Mouse (Mus musculus) left cerebral cortex, adult 8-10 months (tissue): ENCODE results near the gene Rasl11a. TPM values are rescaled to one million over a fixed set of nuclear protein-coding genes. Genes with fewer than 3 reads are reported as not detected.

Experiments
- DNase-seq, 2 experiments: peaks; one replicate each; pipeline ENCODE4 v3.0.0; 2022; ENCODE audit warnings: low spot score in 2 of 2
- total RNA-seq, 4 experiments: library from RNA; stranded (reverse); gene quantifications; 2 replicates each; pipeline ENCODE4 v1.2.4; 2022

The Rasl11a gene
- total RNA-seq, result 1 to 10 TPM; 3.2 to 5.9 (median 4.9) TPM

DNA sequence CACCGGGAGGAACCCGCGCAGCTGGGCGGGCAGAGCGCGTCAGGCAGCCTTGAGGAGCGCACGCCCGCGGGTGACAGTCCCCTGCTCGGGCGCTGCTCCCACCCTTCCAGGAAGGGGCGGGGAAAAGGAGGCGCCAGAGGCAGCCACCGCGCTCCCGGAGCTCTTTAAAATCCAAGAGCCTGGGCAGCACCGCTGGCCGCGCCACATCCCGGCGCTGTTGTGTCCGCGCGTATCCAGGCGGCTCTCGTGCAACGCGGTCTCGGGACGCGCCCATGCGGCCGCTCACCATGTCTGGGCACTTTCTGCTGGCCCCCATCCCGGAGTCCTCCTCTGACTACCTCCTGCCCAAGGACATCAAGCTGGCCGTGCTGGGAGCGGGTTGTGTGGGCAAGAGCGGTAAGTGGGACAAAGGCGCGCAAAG is at the start of gene Rasl11a:
TSS of gene Rasl11a (plus strand) at position 127 of the 421 bp plus-strand sequence.
- DNase-seq, result peak; percentile 61 to 65

DNA sequence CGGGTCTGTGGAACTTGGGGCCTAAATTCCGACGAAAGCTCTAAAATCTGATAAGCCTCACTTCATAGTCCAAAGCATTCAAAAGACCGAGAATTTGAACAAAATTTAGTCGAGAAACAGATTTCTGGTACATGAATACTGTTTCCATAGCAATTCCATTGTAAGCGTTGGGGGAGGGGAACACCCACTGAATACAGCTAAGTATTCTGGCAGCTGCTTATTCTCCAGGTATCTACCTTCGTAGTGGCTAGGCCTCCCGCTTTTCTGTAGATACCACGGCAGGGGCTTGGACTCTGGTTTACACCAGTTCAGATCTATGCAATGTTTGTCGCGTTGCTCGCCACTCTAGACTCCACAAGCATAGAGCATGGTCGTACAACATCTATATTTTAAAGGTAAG is 49.1 kb upstream of the Rasl11a start:
- DNase-seq, result peak in 1 of 2 experiments; percentile 30

DNA sequence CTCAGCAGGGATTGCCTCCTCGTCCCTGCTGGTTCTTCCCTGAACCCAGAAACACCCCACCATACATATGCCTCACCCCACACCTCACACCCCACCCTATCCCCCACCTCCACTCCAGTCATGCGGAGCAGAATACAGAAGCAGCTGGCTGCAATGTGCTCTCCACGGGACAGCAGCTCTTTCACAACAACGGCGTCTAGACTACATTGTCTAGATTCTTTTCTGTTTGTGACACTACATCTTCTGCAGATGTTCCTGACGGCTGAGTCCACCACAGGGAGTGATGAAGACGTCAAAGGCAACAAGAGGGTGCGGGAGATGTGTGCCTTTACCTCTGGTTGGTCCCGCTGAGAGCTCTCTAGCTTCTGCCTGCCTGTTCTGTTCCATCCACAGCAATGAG is 46.8 kb upstream of the Rasl11a start:
- no peak for DNase-seq

- no peak for DNase-seq
These were observed 38.9 kb upstream of the Rasl11a start for GRCm38 (mm10) chr5:146806004-146806430.

DNA sequence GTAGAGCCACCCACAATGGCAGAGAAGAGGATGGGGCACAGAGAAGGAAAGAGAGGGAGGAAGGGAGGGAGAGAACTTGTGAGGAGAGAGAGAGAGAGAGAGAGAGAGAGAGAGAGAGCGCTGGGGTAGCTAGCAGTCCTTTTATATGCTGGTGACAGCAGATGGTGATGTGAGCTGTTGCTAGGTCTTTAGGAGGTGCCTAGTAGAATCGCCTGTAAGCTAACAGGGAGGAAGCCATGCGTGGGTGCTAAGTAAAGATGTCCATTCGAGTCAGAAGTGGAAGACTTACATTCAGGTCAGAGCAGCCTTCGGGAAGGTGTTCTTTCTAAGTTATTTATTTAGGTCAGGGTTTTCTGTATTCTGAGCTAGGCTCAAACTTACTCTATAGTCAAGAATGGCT is 34.9 kb upstream of the Rasl11a start:
- DNase-seq, result peak in 1 of 2 experiments; percentile 28

DNA sequence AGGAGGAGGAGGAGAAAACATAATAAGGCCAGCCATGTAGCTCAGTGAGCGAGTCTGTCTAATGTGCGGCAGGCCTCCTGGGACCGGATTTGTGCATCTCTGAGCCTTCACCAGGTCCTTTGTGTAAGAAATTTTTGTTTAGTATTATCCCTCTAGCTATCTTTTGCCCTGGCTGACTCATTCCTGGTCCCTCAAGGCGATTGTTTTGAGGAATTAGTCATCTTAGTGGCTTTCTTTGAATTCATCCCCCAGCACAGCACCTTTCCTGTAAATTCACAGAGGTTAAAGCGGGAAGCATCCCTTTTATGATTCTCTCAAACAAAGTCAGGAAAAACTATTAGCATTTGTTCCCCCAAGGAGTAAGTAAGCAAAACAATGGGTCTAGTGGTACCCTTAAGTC is 32.0 kb upstream of the Rasl11a start:
- no peak for DNase-seq

- DNase-seq, result no peak
These were observed 31.4 kb upstream of the Rasl11a start for GRCm38 (mm10) chr5:146813421-146813820.

DNA sequence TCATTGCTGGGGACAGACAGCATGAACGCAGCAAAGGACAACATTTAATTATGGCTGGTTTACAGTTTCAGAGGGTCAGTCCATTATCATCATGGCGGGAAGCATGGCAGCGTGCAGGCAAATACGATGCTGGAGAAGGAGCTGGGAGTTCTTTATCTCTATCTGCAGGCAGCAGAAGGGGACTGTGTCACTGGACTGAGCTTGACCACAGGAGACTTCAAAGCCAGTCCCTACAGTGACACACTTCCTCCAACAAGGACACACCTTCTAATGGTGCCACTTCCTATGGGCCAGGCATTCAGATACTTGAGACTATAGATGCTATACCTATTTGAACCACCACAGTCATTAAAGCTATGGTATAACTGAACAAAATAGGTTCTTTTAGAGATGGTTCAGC is 29.5 kb upstream of the Rasl11a start:
- DNase-seq, result no peak

- peak in 1 of 2 experiments; percentile 41 for DNase-seq
These were observed 27.3 kb upstream of the Rasl11a start for GRCm38 (mm10) chr5:146817583-146817982.

DNA sequence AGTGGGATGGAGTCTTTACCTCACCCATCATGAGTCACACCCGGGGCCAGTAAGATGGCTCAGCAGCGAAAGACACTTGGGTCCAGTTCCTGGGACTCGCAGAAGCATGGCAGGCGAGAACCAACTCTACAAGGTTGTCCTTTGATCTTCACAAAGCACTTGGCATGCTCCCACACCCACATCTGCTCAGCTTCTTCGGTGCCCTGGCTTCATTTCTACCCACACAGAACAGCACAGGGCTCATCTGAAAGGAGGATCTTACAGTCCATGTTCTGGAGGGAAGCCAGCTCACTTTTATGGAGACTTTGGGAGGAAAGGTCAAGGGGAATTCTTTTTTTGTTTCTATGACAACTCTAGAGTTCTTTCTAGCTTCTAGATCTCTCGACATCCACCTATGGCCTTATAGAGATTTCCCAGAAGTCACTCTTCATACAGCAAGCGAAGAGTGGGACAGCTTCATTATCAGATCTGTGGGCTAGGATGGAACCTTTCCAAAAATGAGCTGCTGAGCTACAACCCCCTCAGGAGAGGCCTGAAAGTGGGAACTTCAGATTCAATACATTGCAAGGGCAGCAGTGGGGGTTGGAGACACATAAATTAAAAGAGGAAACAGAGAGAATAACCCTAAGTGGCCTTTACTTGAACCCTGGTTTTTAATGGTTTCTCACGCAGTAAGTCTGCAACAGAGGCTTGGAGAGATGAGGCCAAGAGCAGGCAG is 25.8 kb upstream of the Rasl11a start:
- no peak for DNase-seq

DNA sequence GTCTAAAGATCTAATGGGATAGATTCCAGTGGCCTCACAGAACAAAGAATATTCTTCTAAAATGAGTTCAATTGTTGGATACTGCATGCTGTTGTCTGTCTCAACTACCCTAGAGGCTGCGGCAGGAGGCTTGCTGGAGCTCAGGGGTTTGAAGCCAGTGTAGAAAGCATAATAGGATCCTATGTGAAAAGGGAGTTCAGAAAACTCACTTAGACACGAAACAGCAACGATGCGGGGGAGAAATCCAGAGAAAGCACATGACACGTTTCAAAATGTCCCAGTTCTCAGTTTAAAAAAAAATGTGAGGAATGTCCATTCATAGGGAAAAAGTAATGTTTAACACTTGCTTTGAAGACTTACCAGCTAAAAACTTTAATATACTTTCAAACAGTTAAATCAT is 21.9 kb upstream of the Rasl11a start:
- no peak for DNase-seq

- DNase-seq, result no peak
These were observed 15.3 kb upstream of the Rasl11a start for GRCm38 (mm10) chr5:146829528-146829927.

DNA sequence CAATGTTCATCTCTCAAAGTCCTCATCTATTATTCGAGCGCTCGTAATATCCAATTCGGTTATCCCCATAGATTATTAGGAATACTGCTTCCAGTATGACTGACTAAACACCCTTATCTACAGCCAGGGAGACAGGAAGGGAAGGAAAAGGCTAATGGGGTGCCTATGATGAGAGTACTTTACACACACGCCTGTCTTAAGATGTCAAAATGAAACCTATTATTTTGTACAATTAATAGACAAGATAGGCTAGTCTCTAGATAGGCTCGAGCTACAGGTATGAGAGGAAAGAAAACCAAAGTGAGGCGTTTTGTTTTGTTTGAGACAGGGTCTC is 12.5 kb upstream of the Rasl11a start:
- no peak for DNase-seq

DNA sequence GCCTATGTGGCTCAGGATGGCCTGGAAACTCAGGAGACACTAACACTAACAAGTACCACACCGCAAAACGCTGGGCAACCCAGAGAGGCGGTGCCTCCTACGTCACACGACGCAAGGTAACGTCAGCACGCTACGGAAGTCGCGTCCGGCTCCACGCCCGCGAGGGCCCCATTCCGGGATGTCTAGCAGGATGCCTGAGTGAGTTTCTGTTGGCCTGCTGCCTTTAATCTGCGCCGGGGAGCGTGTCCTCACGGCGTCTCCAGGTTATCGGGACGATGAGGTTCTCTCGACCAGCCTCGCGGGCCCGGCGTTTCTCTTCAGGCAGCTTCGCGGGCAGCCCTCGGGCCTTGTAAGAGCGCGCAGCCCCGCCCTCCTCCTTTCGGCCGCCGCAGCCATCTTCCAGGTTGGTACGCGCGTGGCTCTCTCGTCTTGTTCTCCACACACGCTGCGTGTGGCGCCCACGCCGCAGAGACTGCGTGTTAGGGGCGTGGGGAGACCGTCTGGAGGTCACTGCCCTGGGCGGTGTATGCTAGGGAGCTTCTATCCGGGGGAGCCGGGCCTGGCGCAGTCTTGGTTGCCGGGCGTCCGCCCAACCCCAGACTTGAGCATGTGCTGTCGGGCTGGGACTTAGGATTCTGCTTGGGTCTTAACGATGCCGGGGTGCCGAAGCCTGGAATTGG is 12.0 kb upstream of the Rasl11a start, which contains the start of gene Rpl21:
TSS of gene Rpl21 (plus strand) at position 122 of the 680 bp plus-strand sequence.
- DNase-seq, result peak; percentile 92 to 95

- DNase-seq, result no peak
These were observed 11.1 kb upstream of the Rasl11a start for GRCm38 (mm10) chr5:146833673-146834201.

- DNase-seq, result no peak
These were observed 9.9 kb upstream of the Rasl11a start for GRCm38 (mm10) chr5:146834959-146835358.

- DNase-seq, result no peak
These were observed 6.7 kb upstream of the Rasl11a start for GRCm38 (mm10) chr5:146837967-146838720.

DNA sequence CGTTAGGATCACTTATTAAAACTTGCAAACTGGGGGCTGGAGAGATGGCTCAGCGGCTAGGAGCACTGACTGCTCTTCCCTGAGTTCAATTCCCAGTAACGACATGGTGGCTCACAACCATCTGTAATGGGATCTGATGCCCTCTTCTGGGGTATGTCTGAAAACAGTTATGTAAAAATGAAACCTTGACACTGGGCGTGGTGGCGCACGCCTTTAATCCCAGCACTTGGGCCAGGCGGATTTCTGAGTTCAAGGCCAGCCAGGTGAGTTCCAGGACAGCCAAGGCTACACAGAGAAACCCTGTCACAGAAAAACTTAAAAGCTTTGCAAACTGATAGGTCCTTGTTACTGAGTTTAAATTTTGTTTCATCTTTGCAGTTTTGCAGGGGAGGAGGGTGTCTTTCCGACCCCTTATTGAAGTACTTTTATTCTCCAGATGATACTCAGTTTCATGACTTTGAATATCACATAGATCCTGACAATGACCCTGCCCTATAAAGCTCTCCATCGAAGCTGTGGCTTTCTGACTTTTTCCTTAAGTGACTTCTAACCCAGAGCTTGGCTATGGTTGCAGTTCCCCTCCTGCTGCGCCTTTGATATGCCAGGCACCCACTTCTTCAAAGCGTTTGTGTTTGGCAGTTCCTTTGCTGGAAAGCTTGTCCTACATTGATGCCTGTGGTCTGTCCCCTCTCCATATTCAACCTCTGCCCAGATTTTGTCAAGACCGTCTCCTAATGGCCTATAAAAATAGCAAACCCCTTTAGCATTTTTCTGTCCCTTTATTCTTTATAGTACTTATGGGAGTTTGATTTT is 5.8 kb upstream of the Rasl11a start:
- no peak for DNase-seq

DNA sequence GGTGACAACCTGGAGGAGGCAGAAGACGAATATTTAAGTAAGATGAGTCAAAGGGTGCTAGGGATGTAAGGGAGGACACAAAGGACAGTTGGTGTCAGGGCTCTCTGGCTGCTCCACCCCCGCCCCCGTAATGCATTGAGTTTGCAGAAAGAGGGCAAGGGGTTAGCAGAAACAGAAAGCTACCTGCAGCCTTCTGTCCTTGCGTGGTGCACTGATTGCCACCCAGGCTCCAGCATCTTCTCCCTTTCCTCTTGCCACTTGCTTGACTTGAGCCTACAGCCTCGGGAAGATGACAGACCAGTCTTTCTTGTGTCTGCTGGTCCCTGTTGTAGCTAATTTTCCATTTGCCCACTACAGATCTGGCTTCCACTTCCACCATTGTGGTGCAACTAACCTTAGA is 5.1 kb upstream of the Rasl11a start:
- DNase-seq, result no peak

DNA sequence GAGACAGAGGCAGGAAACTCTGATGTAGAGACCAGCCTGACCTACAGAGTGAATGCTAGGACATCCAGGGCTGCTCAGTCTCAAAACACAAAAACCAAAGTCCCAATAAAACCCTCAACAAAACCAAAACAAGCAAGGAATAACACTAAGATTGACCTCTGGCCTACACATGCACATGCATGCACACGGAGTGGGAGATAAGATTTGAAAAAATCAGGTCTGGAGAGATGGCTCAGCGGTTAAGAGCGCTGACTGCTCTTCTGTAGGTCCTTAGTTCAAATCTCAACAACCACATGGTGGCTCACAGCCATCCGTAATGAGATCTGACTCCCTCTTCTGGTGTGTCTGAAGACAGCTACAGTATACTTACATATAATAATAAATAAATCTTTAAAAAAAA is 4.4 kb upstream of the Rasl11a start:
- no peak for DNase-seq

- no peak for DNase-seq
These were observed 3.6 kb upstream of the Rasl11a start for GRCm38 (mm10) chr5:146841301-146841700.
